Mouse (Mus musculus): Measurements from ENCODE around the gene Fam198b.
"Not testable (repeated sequence)": the region's sequence is repeated elsewhere in the genome, so short reads cannot be mapped to it uniquely, and the experiment has no call there.

Fam198b gene

DNA sequence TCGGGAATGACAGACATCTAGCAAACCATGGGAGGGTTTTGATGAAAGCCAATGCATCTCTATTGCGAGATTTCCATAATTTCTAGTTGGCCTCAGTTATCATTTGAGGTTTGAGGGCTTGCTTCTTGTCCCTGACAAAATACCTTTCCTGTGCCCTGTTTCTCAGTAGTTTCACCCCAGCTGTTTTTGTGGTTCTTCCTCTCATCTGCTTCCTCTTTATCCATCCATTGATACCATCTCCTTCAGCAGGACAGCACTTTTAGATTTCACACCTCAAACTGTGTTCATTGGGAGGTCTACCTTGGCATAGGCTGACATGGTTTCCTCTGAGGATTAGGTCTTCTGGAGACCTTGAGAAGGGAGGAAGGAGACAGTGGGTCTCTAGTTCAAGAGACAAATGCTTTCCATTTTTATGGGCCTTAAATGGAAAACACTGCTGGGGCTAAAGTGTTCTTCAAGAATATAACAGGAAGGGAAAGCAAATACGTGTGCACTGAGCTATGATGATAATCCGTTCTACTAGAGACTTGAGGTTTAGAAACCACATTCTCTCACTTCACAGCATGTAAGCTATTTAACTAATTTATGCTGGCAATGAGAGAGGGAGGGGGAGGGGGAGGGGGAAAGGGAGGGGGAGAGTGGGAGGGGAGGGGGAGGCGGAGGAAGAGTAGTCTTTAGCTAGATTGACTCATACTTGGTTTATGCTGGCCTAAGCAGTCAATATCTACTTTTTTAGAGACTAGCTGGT, 41.8 kb downstream of the Fam198b start:
- DNase-seq (ENCODE audit: low spot score) = no peak

DNA sequence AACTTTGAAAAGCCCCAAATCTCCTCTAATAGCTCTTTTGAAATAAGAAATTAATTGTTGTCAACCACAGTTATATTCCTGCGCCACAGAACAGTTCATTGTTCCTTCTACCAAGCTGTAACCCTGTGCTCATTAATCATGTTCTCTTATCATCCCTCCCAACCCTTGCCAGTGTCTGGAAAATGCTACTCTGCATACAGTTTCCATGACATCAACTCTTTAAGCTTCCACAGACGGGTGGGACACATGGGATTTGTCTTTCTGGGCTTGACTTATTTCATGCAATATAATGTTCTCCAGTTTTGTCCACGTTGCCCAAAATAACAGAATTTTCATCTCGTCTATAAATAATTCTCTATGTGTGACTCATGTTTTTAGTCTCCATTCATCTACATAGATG, 42.7 kb downstream of the Fam198b start:
- DNase-seq (ENCODE audit: low spot score) = no peak

DNA sequence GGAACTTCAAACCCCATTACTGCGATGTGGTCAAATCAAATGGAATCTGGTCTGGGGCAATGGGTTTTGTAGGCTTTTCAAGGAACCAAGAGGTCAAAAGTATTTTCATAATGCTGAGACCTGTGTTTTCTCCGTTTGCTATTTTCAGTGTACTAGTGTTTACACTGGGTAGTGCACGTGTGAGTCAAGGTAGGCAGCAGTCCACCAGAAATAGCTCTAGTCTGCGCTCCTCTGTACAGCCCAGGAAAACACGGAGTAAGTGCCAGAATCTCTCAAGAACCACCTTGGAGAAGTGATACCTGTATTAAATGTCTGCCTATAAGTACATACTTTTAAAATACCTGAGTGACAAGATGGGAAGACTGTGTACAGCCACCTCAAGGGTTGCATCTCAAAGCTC, 44.1 kb downstream of the Fam198b start:
- no peak for DNase-seq (ENCODE audit: low spot score)

DNA sequence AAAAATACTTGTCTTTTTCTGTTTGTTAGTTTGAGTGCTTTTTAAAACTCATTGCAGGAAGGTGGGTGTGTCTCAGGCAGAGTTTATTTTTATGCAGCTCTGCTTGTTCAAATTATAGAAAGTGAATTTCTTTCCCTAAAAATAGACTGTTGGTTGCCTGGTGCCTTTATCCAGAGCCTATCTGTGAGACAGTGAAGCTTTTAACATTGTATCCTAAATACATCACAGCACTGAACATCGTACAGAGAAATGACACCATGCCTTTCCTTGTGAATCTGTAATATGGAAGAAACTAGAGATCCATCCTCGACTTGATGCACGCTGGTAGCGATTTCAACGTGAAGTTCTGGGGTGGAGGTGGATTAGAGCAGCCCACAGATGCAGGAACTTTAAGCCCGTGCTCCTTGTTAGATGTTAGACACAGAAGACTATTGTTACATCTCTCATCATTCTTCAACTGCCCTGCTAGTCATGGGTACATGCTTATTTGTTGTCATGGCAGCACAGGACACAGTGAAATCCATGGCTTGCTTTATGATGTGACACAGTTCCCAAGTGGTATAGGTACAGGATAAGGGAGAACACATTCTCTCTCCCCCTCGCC, 45.9 kb downstream of the Fam198b start:
- no peak for DNase-seq (ENCODE audit: low spot score)

DNA sequence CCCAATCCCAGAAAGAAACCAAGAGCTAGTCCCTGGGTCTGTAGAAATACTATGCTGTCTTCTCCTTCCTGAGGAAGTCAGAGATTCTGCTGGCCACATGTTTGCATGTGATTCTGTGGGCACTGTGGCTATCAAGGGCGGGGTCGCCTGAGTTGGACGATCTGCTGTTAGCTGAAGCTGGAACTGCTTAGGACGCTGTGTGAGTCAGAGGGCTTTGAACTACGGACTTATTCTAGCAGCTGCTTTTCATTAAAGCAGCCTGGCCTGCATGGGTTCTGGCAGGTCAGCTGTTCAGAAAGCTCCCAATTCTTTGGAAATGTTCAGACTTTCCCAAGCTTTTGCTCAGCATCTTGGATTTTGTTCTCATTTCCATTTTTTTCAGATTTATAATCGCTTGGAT, 51.9 kb downstream of the Fam198b start:
- DNase-seq (ENCODE audit: low spot score) = no peak

DNA sequence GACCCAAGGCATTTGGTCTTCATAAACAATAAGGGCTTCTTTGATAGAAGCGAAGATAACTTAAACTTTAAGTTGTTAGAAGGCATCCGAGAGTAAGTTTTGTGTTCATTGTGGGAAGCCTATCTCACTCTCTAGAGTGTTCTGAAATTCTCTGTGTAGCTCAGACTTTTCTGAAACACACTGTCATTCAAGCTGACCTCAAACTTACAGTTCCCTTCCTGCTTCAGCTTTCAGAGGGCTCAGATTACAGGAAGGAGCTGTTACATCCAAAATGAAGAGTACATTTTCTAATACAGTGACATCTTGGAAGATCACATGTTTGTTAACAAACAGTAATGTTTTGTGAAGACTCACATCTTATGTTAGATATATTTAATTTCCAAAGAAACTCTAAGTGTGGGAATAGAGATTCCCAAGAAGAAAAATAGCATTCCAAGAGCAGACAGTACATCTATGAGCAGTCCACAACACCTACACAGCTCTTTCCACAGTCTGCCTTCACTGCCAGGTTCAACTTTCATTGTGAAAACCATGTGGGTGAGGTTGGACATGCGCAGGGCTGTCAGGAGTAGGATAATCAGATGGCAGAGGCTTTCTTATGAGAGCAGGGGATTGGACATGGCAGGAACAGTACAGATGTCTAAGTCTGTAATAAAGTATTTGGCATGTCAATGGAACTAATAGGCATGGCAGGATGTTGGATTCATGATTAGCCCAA, 52.6 kb downstream of the Fam198b start:
- no peak for DNase-seq (ENCODE audit: low spot score)

DNA sequence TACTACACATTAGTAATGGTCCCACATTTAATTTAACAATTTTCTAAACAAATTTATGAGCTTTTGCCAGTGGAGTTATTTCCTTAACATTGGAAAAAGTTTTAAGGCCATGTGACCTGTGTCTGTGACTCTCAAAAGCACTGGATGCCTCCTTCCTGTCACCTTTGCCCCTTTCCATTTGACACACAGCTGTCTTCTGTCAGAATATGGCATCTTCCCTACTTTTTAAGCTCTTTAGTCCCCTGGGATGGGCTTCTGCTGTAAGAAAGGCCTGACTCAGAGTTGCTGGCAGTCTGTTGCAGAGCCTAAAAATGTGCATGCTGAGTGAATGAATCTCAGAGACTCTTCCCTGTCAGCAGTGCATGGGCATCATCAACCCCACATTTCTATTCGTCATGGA, 63.4 kb downstream of the Fam198b start:
- DNase-seq (ENCODE audit: low spot score) = no peak

DNA sequence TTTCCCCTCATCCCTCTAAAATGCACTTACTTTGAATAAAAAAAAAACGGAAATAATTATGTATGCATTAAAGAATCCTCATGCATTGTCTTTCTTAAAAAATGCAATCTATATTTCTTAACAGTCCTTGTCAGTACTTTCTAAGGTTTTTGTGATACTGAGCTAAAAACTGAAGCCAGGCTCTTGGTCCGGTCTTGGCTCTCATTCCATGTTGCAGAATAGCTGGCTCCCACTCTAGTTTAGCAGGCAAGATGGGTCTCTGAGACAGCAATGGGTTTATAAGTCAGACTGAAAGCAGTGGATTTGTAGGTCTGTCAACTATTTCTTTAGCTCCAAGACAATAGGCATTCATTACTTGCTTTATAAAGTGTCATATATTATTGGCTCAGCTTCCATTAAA, 63.8 kb downstream of the Fam198b start:
- no peak for DNase-seq (ENCODE audit: low spot score)

DNA sequence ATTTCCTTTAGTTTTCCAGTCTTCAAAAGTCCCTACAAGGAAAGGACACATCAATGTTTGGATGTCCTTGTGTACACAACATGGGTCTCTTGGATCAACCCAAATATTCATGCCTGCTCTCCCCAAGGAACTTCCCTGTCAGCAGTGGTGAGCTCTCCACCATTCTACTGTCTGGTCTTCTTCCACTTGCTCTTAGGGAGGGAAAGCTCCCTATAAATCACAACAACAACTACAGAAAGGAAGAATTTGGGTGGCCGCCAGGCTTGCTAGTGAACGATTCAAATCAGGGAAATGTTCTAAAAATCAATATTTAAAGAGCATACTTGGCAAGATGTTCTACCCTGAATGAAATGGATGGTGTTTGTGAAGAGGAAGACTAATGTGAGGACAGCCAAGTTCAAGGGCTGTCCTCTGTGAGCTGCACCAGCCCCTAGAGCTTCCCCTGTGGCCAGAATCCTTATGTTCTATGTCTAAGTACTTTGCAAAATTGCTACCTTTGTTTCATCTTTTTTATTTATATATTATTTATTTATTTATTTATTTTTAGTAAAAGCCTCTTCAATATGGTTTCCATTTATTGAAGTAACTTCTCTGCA, 68.9 kb downstream of the Fam198b start:
- DNase-seq (ENCODE audit: low spot score) = no peak

DNA sequence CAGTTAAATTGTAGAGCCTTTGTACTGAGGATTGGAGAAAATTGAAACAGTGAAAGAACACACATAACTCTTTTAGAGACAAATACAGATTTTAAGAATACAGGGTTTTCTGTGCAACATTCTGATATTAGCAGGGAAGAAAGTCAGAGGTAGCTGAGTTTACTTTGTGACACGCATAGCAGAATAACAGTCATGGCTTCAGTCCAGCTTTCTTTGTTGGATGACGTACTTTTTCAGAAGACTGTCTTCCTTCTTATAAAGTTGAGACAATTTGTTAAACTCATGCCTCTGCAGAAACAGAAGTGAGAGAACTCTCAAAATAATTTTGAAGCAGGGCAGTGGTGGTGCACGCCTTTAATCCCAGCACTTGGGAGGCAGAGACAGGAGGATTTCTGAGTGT, 70.9 kb downstream of the Fam198b start:
- DNase-seq (ENCODE audit: low spot score) = no peak

DNA sequence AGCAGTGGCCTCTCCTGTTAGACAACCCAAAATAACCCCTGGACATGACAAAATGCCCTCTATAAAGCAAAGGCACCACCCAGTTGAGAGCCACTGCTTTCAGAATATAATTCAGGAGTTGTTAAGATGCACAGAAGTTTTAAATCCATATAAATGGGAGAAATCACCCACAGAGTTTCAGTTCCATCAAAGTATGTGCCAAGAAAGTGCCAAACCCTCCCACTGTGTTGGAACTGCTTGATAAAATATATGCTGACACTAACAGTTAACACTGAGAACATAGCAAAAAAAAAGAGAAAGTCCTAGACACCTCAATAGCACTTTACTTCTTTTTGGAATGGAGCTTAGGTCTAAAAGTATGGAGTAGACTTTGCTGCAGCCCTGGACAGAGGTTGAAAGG, 72.5 kb downstream of the Fam198b start:
- no peak for DNase-seq (ENCODE audit: low spot score)

DNA sequence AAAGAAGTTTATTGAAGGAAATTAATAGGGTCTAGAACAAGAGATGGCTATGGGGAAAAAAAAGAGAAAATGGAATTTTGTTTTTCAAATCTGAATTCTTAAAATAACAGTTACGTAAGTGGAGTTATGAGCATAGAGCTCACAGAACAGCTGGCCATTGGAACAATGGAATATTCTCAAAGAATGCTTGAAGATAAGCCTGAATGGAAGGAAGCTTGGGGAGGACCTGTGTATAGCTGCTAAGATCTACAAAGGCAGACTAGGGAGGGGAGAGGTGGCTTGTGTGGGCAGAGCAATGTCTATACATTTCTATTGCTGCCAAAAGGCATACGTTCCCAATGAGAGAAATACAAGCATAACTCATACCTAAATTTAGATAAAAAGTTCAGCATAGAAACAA, 73.4 kb downstream of the Fam198b start:
- no peak for DNase-seq (ENCODE audit: low spot score)

DNA sequence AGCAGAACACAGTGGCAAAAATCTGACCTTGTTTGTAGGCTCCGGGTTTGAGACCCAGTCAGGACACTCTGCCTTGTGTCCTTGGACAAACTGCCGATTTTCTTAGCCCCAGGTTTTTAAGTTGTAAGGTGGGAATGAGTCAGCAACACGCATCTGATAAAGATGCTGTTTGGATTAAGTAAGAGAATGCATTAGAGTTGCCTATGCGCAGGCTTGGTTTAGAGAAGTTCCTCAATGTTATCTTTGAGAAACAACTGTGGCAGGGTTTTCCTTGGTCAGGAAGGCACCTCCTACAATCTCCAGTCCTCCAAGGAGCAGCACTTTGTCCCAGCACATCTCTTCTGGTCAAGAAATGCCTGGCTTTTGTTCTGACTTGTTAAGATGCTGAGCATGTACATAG, 82.4 kb downstream of the Fam198b start:
- no peak for DNase-seq (ENCODE audit: low spot score)

DNA sequence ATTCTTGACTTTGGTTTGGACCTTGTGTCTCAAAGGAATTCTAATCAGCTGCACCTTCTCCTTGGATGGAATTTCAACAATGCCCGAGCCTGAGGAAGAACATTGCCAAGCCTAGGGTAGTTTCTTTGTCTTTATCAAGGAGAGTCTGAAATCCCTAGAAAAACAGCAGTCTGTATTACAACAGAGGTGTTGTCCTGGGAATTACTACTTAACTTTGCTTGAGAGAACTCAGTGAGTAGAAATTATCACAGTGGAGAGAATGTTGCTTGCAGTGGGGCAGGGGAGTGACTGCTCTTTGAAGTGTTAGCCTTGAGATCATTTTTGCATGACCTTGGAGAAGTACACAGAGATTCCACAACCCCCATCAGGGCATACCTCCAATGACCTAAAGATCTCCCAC, 83.0 kb downstream of the Fam198b start:
- no peak for DNase-seq (ENCODE audit: low spot score)

DNA sequence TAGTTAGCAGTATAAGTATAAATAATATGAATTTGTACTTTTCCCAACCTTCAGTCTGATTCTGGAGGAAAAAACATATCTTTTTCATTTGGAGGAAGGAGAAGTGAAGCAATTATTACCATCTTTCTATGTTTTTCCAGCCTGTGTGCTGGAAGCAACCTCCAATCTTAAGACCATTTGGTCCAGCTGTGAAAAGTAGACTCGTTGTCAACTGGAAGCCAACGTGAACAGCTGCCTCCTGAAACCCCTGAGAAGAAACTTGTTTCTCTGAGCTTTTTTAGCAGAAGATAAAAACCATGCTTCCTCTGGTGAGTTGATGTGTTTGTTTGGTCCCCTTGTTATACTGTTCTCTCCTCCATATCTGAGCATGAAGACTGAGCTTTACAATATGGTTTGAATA, 84.1 kb downstream of the Fam198b start:
- no peak for DNase-seq (ENCODE audit: low spot score)

DNA sequence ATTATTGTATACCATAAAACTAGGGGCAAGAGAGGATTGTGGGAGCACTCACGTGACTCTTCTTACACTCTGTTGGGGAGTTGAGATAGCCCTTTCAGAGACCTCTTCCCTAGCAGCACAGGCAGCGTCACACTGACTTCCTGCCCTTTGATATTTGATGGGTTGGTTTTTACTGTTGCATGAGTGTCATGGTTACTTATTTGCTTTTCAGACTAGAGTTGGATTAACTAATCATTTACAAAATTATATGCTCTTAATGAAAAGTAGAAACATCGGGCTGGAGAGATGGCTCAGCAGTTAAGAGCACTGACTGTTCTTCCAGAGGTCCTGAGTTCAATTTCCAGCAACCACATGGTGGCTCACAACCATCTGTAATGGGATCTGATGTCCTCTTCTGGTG, 85.2 kb downstream of the Fam198b start:
- DNase-seq (ENCODE audit: low spot score) = not testable (repeated sequence)

DNA sequence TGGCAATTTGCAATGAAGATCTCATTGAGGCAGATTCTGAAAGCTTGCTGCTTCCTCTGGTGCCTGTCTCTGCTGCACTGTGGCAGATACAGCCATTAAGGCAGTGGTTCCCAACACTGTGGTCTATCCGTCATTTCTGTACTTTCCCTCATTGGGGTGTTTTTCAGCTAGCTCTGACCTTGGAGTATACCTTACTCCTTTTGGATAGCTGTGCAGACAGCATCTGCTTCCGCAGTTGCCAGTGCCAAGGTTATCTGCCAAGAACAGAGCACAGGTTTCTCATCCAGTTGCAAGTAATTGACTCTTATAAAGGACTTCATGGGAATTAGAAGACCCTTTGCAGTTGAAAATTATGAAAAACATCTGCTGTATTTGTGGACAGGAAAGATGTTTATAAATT, 85.7 kb downstream of the Fam198b start:
- no peak for DNase-seq (ENCODE audit: low spot score)

DNA sequence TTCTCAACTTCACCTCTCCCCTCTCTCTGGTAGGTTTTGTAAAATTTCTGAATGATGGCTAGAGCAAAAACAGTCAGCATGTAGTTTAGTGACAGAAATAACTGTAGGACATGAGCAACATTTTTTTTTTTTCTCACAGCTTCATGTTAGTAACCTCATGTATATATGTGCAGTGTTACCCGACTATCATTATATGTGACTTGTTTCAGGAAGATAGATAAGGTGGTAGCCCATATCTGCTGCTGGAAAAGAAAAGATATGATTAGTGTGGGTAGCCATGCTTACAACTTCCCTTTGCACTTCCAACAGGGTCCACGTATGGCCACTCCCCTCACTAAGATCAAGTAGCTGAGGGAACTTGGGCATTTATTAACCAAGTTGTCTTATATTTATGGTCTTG, 86.2 kb downstream of the Fam198b start:
- no peak for DNase-seq (ENCODE audit: low spot score)

DNA sequence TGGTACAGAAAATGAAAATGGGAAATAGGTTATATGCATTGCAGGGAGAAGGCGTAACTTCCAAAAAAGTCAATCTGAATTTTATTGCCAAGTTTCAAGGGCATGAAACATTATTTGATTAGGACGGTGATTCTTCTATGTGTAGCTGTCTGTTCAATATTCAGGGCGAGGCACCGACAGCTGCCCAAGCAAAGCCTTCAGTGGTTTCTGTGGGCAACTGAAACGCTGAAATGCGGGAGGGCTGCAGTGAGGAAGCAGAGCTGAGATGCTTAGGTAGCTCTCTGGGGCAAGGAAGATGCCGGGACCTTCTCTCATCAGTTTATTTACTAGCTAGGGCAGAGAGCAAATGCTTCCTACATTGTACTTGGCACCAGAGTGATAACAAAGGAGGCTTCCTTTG, 87.2 kb downstream of the Fam198b start:
- DNase-seq (ENCODE audit: low spot score) = no peak

DNA sequence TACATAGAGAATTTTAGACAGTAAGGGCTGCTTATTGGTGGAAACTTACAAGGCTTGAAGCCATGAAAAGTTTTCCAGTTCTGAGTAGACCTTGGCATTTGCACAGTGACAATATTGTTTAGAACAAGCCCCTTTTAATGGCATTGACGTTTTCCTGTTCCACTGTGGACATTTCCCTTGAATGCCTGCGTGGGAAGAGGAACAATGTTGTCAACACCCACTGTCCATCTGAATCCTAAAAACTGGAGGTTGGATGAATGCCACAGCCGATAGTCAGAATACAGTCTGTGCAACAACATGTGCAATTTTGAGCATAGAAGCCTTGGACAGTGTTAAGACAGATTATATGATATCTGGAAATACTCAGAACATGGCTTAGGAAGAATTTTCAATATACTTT, 92.5 kb downstream of the Fam198b start:
- DNase-seq (ENCODE audit: low spot score) = no peak

DNA sequence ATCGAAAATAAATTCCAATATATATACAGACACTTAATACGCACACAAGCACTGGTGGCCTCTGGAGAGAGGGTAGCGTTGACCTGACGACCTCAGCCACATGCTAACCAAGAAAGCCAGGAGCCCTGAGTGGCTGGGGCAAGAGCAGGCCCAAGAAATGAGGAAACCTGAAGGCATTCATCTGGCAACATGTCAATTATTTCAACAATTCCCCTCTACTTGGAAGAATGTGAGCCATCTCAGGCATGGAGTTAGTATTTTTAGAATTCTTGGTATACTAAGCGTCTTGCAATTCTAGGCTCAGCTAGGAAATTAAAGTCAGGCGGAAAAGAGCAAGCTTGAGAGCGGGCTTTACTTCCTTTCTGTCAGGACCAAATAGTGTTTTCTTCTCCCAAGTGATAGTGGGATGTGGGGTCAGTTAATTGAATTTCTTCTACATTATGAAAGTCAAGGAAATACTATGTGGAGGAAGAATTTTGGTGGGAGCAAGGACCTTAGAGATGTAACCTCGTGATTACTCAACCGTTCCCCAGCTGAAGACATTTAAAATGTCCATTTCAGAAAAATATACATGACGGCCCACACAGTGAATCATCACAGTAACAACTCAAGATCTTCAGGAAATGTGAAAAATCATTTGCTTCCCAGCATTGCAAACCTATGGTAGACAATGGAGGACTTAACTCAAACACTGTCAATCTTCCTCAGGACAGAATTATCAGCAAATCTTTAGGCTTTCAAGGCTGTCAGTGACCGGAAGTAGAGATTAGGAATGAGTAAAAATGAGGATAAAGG, 93.5 kb downstream of the Fam198b start:
- DNase-seq (ENCODE audit: low spot score) = no peak

DNA sequence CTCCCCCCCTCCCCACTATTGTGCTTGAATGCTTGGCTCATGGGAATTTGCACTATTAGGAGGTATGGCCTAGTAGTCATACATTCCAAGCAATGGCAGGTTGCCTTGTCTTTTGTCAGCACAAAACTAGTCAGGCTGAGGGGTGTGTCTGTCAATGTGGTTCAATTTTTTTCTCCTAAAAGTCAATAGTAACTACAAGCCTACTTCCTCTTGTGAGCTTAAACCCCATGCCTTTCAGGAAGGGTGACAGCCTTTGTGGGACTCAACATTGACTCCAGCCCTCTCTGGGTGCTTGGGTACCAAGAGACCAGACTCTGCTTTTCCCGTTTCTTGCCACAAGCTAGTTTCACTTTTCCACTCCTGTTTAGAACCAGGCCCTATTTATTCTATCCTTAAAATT, 96.4 kb downstream of the Fam198b start:
- DNase-seq (ENCODE audit: low spot score) = no peak
